Mouse (Mus musculus): ENCODE data around the gene C1qtnf2. TPM values are rescaled to one million over a fixed set of nuclear protein-coding genes. Genes with fewer than 3 reads are reported as not detected.
A peak's percentile ranks its signal among the peaks of the same experiment; 100 is the strongest.

Gene C1qtnf2
- polyA plus RNA-seq (2012; ENCODE audit: insufficient read depth, insufficient read length, low replicate concordance, missing spikeins): not detected in 2 replicates

GRCm38 (mm10) chr11:43474225-43474774, at the start of gene C1qtnf2:
Gene C1qtnf2, plus strand, starts transcription at chr11:43474276.
- no peak within 1 kb of the TSS for H3K27ac ChIP-seq (ENCODE audit: insufficient read depth, low read depth, low read length)
- 5% methylated on average over 24 of the region's 24 CpGs for WGBS
- H3K4me3 ChIP-seq (ENCODE audit: insufficient read depth, low read depth, low read length): peak within 1 kb of the TSS; percentile 29
- no peak for TF ChIP-seq POLR2A (IDR thresholded peaks at IDR 0.05; ENCODE audit: insufficient read depth, low read depth, low read length)
- TF ChIP-seq CTCF (IDR thresholded peaks at IDR 0.05; ENCODE audit: insufficient read depth, low read depth, low read length): no peak
- H3K4me1 ChIP-seq (ENCODE audit: control insufficient read depth, insufficient read depth, low read length): peaks cover 5% of the 10 kb centered on the region

GRCm38 (mm10) chr11:43424386-43424785, 49.7 kb upstream of the C1qtnf2 start:
- Histone ChIP-seq H3K4me1 (ENCODE audit: control insufficient read depth, insufficient read depth, low read length) (peaks cover 3% of the 10 kb centered on the region; the same call in 1 of the 2 replicates), H3K4me3 (ENCODE audit: insufficient read depth, low read depth, low read length) (no peak overlapping the region), H3K27ac (ENCODE audit: insufficient read depth, low read depth, low read length) (no peak overlapping the region)
- TF ChIP-seq CTCF (IDR thresholded peaks at IDR 0.05; ENCODE audit: insufficient read depth, low read depth, low read length): no peak
- TF ChIP-seq POLR2A (IDR thresholded peaks at IDR 0.05; ENCODE audit: insufficient read depth, low read depth, low read length): no peak
- WGBS: 77% methylated on average over 5 of the region's 5 CpGs

- Histone ChIP-seq H3K4me3 (ENCODE audit: insufficient read depth, low read depth, low read length) (peak overlapping the region; percentile 7; the same call in 1 of the 2 replicates), H3K4me1 (ENCODE audit: control insufficient read depth, insufficient read depth, low read length) (peaks cover 3% of the 10 kb centered on the region; the same call in 1 of the 2 replicates), H3K27ac (ENCODE audit: insufficient read depth, low read depth, low read length) (no peak overlapping the region)
- WGBS: 92% methylated on average over 9 of the region's 9 CpGs
- no peak for TF ChIP-seq POLR2A (IDR thresholded peaks at IDR 0.05; ENCODE audit: insufficient read depth, low read depth, low read length)
- TF ChIP-seq CTCF (IDR thresholded peaks at IDR 0.05; ENCODE audit: insufficient read depth, low read depth, low read length): no peak
Measured at GRCm38 (mm10) chr11:43425166-43425709, 48.8 kb upstream of the C1qtnf2 start.

GRCm38 (mm10) chr11:43425824-43426413, 48.2 kb upstream of the C1qtnf2 start, which contains the start of gene Pttg1:
Gene Pttg1, minus strand, starts transcription at chr11:43426251.
- Histone ChIP-seq H3K27ac (ENCODE audit: insufficient read depth, low read depth, low read length) (peak within 1 kb of the TSS; percentile 52), H3K4me1 (ENCODE audit: control insufficient read depth, insufficient read depth, low read length) (peaks cover 3% of the 10 kb centered on the region; the same call in 1 of the 2 replicates), H3K4me3 (ENCODE audit: insufficient read depth, low read depth, low read length) (peak within 1 kb of the TSS; percentile 66)
- WGBS: 3% methylated on average over 27 of the region's 27 CpGs
- TF ChIP-seq POLR2A (IDR thresholded peaks at IDR 0.05; ENCODE audit: insufficient read depth, low read depth, low read length) (peak; percentile 51), CTCF (IDR thresholded peaks at IDR 0.05; ENCODE audit: insufficient read depth, low read depth, low read length) (no peak)

GRCm38 (mm10) chr11:43426414-43426884, 47.6 kb upstream of the C1qtnf2 start:
- H3K27ac ChIP-seq (ENCODE audit: insufficient read depth, low read depth, low read length): peak overlapping the region; percentile 52
- H3K4me3 ChIP-seq (ENCODE audit: insufficient read depth, low read depth, low read length): peak overlapping the region; percentile 66; the same call in 1 of the 2 replicates
- peaks cover 3% of the 10 kb centered on the region; the same call in 1 of the 2 replicates for H3K4me1 ChIP-seq (ENCODE audit: control insufficient read depth, insufficient read depth, low read length)
- TF ChIP-seq POLR2A (IDR thresholded peaks at IDR 0.05; ENCODE audit: insufficient read depth, low read depth, low read length) (no peak), CTCF (IDR thresholded peaks at IDR 0.05; ENCODE audit: insufficient read depth, low read depth, low read length) (no peak)
- 16% methylated on average over 7 of the region's 7 CpGs for WGBS

GRCm38 (mm10) chr11:43433254-43434023, 40.6 kb upstream of the C1qtnf2 start, which contains the start of gene Slu7:
Gene Slu7, plus strand, starts transcription at chr11:43433744.
- H3K27ac ChIP-seq (ENCODE audit: insufficient read depth, low read depth, low read length): no peak within 1 kb of the TSS
- peak within 1 kb of the TSS; percentile 63 for H3K4me3 ChIP-seq (ENCODE audit: insufficient read depth, low read depth, low read length)
- 5% methylated on average over 38 of the region's 38 CpGs for WGBS
- peak; percentile 44 for TF ChIP-seq POLR2A (IDR thresholded peaks at IDR 0.05; ENCODE audit: insufficient read depth, low read depth, low read length)
- no peak for TF ChIP-seq CTCF (IDR thresholded peaks at IDR 0.05; ENCODE audit: insufficient read depth, low read depth, low read length)
- no peaks in the 10 kb centered on the region for H3K4me1 ChIP-seq (ENCODE audit: control insufficient read depth, insufficient read depth, low read length)

GRCm38 (mm10) chr11:43434024-43434407, 40.1 kb upstream of the C1qtnf2 start:
- 3% methylated on average over 9 of the region's 9 CpGs for WGBS
- no peak for TF ChIP-seq CTCF (IDR thresholded peaks at IDR 0.05; ENCODE audit: insufficient read depth, low read depth, low read length)
- TF ChIP-seq POLR2A (IDR thresholded peaks at IDR 0.05; ENCODE audit: insufficient read depth, low read depth, low read length): no peak
- H3K27ac ChIP-seq (ENCODE audit: insufficient read depth, low read depth, low read length): no peak overlapping the region
- H3K4me1 ChIP-seq (ENCODE audit: control insufficient read depth, insufficient read depth, low read length): no peaks in the 10 kb centered on the region
- H3K4me3 ChIP-seq (ENCODE audit: insufficient read depth, low read depth, low read length): peak overlapping the region; percentile 63

GRCm38 (mm10) chr11:43441121-43441520, 33.0 kb upstream of the C1qtnf2 start:
- 93% methylated on average over 10 of the region's 10 CpGs for WGBS
- Histone ChIP-seq H3K4me3 (ENCODE audit: insufficient read depth, low read depth, low read length) (no peak overlapping the region), H3K27ac (ENCODE audit: insufficient read depth, low read depth, low read length) (no peak overlapping the region), H3K4me1 (ENCODE audit: control insufficient read depth, insufficient read depth, low read length) (no peaks in the 10 kb centered on the region)
- TF ChIP-seq POLR2A (IDR thresholded peaks at IDR 0.05; ENCODE audit: insufficient read depth, low read depth, low read length) (no peak), CTCF (IDR thresholded peaks at IDR 0.05; ENCODE audit: insufficient read depth, low read depth, low read length) (no peak)
